19 mouse cellular contexts compared by ENCODE assay signal in the genomic region with DNA sequence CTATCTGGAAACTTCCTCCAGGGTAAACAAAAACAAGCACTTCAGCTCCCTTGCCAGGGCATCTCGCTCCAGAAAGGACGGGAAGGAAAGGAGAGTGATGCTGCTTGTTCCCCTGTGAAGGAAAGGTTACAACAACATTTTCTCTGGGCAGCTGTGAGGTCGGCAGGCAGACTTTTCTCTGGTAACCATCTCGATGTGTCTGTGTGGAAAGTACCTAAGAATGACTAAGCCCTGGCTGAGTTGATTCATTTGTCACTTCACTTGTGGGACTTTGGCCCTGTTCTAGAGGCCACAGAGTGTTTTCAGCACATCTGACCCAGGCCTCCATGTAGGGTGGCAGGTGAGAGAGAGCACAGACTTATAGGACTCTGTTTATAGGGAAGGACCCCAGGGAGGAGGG.
DNase-seq lines count a peak whose midpoint lies in the region; ATAC-seq and TF ChIP-seq lines count a peak whose summit lies in the region.
"Had no signal": no experiment of that assay in that cellular context is flagged by ENCODE, and none has a peak within 500 bp of the region (broad histone marks: within the 10 kb centered on the region; RNA-seq: fewer than 3 reads in every experiment).

No protein-coding gene starts in this region.

- intact Hi-C loops in gastrocnemius, postnatal 36 days (cut with DNase I) = no loop called here
- intact Hi-C loops in heart, postnatal 25 days (cut with DNase I) = no loop called here

- 41% methylated on average over 4 of the region's 4 CpGs for WGBS in heart, embryonic 10.5 days

- no peak for TF ChIP-seq CTCF in Patski (IDR thresholded peaks at IDR 0.05)

- CTCF ChIA-PET in Patski (lab: Charles Lee) = interaction anchor here (1.7 kb wide), 1 partner anchor 8 kb away, joined by 5 read pairs; no protein-coding TSS in a partner anchor

- peak; percentile 10 for ATAC-seq in Patski
- ATAC-seq: forebrain, postnatal 0 days; midbrain, embryonic 15.5 days had no signal

- POLR2A ChIA-PET in Patski (lab: Charles Lee) = no interaction called here

- H3K36me3 ChIP-seq in heart, embryonic 10.5 days = no peaks in the 10 kb centered on the region
- H3K36me3 ChIP-seq: hindbrain, embryonic 10.5 days; limb, embryonic 10.5 days; midbrain, embryonic 15.5 days had no signal

- no peak overlapping the region for H3K27ac ChIP-seq in heart, embryonic 10.5 days
- H3K27ac ChIP-seq: hindbrain, embryonic 10.5 days; kidney, postnatal 0 days; layer of hippocampus, adult 2 months; limb, embryonic 10.5 days; midbrain, embryonic 15.5 days had no signal

- no peak overlapping the region for H3K4me3 ChIP-seq in heart, embryonic 10.5 days
- H3K4me3 ChIP-seq: hindbrain, embryonic 10.5 days; layer of hippocampus, adult 2 months; limb, embryonic 10.5 days; megakaryocyte, embryonic 14.5 days; midbrain, embryonic 15.5 days had no signal

- H3K4me1 ChIP-seq in heart, embryonic 10.5 days = no peaks in the 10 kb centered on the region
- H3K4me1 ChIP-seq: hindbrain, embryonic 10.5 days; limb, embryonic 10.5 days; megakaryocyte, embryonic 14.5 days; midbrain, embryonic 15.5 days had no signal

- no peaks in the 10 kb centered on the region for H3K9me3 ChIP-seq in heart, embryonic 10.5 days
- H3K9me3 ChIP-seq: hindbrain, embryonic 10.5 days; limb, embryonic 10.5 days; midbrain, embryonic 15.5 days had no signal

- DNase-seq in gastrocnemius, adult 18-20 months (ENCODE audit: low spot score) = peak; percentile 20
- DNase-seq in gastrocnemius, postnatal 36 days = no peak
- peak; percentile 23 for DNase-seq in heart, postnatal 25 days (ENCODE audit: low spot score)
- DNase-seq in heart, embryonic 10.5 days (ENCODE audit: low spot score) = no peak
- DNase-seq in 3134 (ENCODE audit: extremely low read depth, insufficient read length, low spot score) (peak; percentile 62), Patski (ENCODE audit: low read depth, low spot score) (no peak)
- no peak for DNase-seq in thymus, postnatal 4 days
- no peak for DNase-seq in thymus, postnatal 14 days
- DNase-seq: adrenal gland, postnatal 25 days; cerebellum, adult 2 months; forebrain, postnatal 0 days; lung, embryonic 14.5 days; thymus, adult 2 months had no signal

- in situ Hi-C loops in Patski (cut with MboI; ENCODE audit: low pct_unique_long_range_greater_than_20kb) = no loop called here

- 0 out of 2 replicates have a peak, but pooled peaks cover 4% of the 10 kb centered on the region for H3K27me3 ChIP-seq in heart, embryonic 10.5 days (ENCODE audit: insufficient read depth, poor library complexity, severe bottlenecking)
- H3K27me3 ChIP-seq in Patski = no peaks in the 10 kb centered on the region
- H3K27me3 ChIP-seq: megakaryocyte, embryonic 14.5 days; midbrain, embryonic 15.5 days had no signal

Comparison
In these comparisons a context has a peak if more than half of its experiments do, and no peak if none do; other contexts are left out.
1. DNase-seq: peak in gastrocnemius, adult 18-20 months (single experiment), heart, postnatal 25 days (single experiment) and 3134 (single experiment); none in gastrocnemius, postnatal 36 days (0 of 2), heart, embryonic 10.5 days (single experiment), Patski (single experiment), thymus, postnatal 4 days (single experiment) and thymus, postnatal 14 days (single experiment).